Mouse (Mus musculus): ENCODE results near the gene Thap7.

Thap7 gene

DNA sequence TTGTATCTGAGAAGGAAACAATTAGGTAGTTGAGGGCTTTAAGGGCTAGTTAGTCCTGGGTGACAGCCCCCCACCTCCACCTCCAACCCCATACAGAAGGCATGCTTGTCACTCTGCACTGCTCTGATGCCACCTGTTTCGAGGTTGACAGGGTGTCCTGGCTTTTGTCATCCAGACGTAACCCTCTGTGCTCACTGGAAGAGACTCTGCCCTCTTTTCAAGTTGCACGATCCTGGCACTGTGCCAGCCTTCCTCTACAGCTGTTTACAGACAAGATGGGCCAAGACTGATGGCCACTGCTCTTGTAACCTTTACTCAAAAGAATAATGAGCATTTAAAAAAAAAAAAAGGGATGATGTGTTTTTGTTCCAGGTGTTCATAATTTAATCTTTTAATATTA lies 44.4 kb downstream of the Thap7 start:
- DNase-seq = no peak

DNA sequence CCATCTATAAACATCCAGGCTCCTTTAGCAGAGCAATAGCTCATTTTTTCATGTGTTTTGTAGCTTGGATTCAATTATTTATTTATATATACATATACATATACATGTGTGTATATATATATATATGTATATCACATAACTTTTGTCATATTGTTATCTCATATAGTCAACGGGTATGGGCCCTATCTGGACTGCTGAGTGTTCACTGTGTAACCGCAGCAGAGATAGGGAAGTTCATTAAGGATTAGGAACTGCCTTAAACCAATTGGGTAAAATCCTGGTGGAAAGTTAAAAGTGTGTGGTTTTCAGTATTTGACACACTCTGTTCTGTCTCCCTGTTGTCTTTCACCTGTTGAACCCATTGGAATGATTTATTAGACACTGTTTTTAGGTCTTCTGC lies 49.5 kb downstream of the Thap7 start:
- DNase-seq = no peak

DNA sequence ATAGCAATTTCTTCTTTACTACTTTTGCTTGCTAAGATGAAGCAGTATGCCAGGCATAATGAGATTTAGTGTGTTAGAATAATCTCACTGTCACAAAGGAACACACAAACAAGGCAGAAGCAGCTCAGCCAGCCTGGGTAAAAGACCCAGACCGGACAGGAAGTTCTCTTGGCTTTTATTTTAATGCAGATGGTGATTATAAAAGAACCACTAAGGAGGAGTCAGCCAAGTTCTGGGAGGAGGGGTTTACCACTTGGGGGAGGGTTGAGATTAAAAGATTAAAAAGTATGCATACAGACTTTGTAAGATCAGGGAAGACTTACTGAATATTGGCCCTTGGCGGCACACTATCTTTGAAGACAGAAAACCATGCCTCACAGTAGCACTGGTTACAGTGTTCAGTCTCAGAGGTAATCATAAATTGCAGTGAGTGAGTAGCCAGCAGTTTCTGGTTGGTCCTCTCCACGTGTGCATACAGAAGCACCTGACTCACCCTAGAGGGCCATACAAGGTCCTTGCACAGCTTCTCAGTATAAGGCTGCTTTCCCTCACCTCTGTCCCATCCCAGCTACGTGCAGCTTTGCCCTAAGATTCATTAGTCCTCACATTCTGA lies 52.5 kb downstream of the Thap7 start:
- no peak for DNase-seq
